18 mouse cellular contexts compared by ENCODE assay signal in genomic region chr16:11450626-11451025, GRCm38 (mm10).
"Had no signal": no experiment of that assay in that cellular context is flagged by ENCODE, and none has a peak within 500 bp of the region (broad histone marks: within the 10 kb centered on the region; RNA-seq: fewer than 3 reads in every experiment).

No protein-coding gene starts in this region.

- H3K36me3 ChIP-seq: liver, embryonic 15.5 days had no signal

- H3K4me2 ChIP-seq: liver, embryonic 13.5 days; liver, embryonic 15.5 days; lung, embryonic 15.5 days; midbrain, embryonic 13.5 days; neural tube, embryonic 12.5 days; stomach, embryonic 15.5 days had no signal

- H3K9me3 ChIP-seq: liver, embryonic 13.5 days; liver, embryonic 15.5 days; lung, embryonic 15.5 days; stomach, embryonic 15.5 days had no signal

- H3K9ac ChIP-seq: liver, embryonic 13.5 days; liver, embryonic 15.5 days; liver, postnatal 0 days; lung, embryonic 15.5 days; midbrain, embryonic 13.5 days; neural tube, embryonic 12.5 days; stomach, embryonic 15.5 days had no signal

- H3K27me3 ChIP-seq: liver, embryonic 13.5 days; liver, embryonic 15.5 days; lung, embryonic 15.5 days; midbrain, embryonic 13.5 days; neural tube, embryonic 12.5 days; stomach, embryonic 15.5 days had no signal

- H3K4me3 ChIP-seq: liver, embryonic 13.5 days; liver, embryonic 15.5 days; lung, embryonic 15.5 days; megakaryocyte, embryonic 14.5 days; midbrain, embryonic 13.5 days; neural tube, embryonic 12.5 days; stomach, embryonic 15.5 days had no signal

- ATAC-seq: liver, postnatal 0 days; lung, postnatal 0 days; midbrain, embryonic 13.5 days had no signal

- H3K4me1 ChIP-seq: liver, embryonic 13.5 days; lung, embryonic 15.5 days; midbrain, embryonic 13.5 days; neural tube, embryonic 12.5 days; stomach, embryonic 15.5 days had no signal

- H3K27ac ChIP-seq: liver, embryonic 13.5 days; liver, embryonic 15.5 days; lung, embryonic 15.5 days; macrophage; midbrain, embryonic 13.5 days; neural tube, embryonic 12.5 days; stomach, embryonic 15.5 days; stomach, postnatal 0 days had no signal

- DNase-seq: liver, embryonic 13.5 days; liver, postnatal 0 days; lung, adult 2 months; lung, postnatal 14 days; lung, postnatal 36 days; right cerebral cortex, postnatal 14 days; thymus, adult 2 months; thymus, postnatal 25 days; thymus, postnatal 4 days had no signal
